Mouse (Mus musculus) stomach, postnatal 0 days (tissue): Measurements from ENCODE around the gene Ppox. TPM values are rescaled to one million over a fixed set of nuclear protein-coding genes. Genes with fewer than 3 reads are reported as not detected.

Experiments used
- ATAC-seq: fragments of 200-750 bp; cut with Nextera tagmentation; 2 replicates; pipeline ENCODE4 v1.8.0; 2017; ENCODE audit not compliant: low FRiP score, low TSS enrichment
- DNase-seq: peaks from one replicate; pipeline ENCODE4 v3.0.0-alpha.2; 2016; ENCODE audit warnings: low spot score
- H3K27ac ChIP-seq: fragments of 300-500 bp; sonication (generic); replicated peaks from 2 replicates; pipeline ENCODE4 v1.5.1; 2014; ENCODE audit warnings: mild to moderate bottlenecking, control low read depth
- H3K27me3 ChIP-seq: fragments of 300-500 bp; sonication (generic); 2 replicates; pipeline ENCODE4 v1.6.1; 2014; ENCODE audit warnings: low read length; ENCODE audit not compliant: control insufficient read depth, insufficient read depth
- H3K36me3 ChIP-seq: fragments of 300-500 bp; sonication (generic); 2 replicates; pipeline ENCODE4 v1.6.1; 2014; ENCODE audit warnings: low read length, mixed read lengths; ENCODE audit not compliant: control insufficient read depth, insufficient read depth
- H3K4me1 ChIP-seq: fragments of 300-500 bp; sonication (generic); replicated peaks from 2 replicates; pipeline ENCODE4 v1.6.1; 2014; ENCODE audit warnings: antibody characterized with exemption; ENCODE audit not compliant: control insufficient read depth, insufficient read depth
- H3K4me2 ChIP-seq: fragments of 300-500 bp; sonication (generic); replicated peaks from 2 replicates; pipeline ENCODE4 v1.6.1; 2014; ENCODE audit warnings: low read depth, mild to moderate bottlenecking, control low read depth, moderate library complexity
- H3K4me3 ChIP-seq: fragments of 300-500 bp; sonication (generic); 2 replicates; pipeline ENCODE4 v1.5.1; 2014; ENCODE audit warnings: low read depth, low read length, control low read depth
- H3K9ac ChIP-seq: fragments of 300-500 bp; sonication (generic); 2 replicates; pipeline ENCODE4 v1.6.1; 2014; ENCODE audit warnings: mild to moderate bottlenecking, low read length, control low read depth, mixed read lengths
- H3K9me3 ChIP-seq: fragments of 300-500 bp; sonication (generic); 2 replicates; pipeline ENCODE4 v1.6.1; 2016; ENCODE audit warnings: low read length; ENCODE audit not compliant: control insufficient read depth
- CTCF ChIP-seq: IDR thresholded peaks from 2 replicates; pipeline ENCODE4 v1.5.1; 2016; ENCODE audit warnings: antibody characterized with exemption, low read depth, mild to moderate bottlenecking, moderate library complexity
- EP300 ChIP-seq: optimal IDR thresholded peaks from 2 replicates; pipeline ENCODE3; 2016; ENCODE audit warnings: antibody characterized with exemption
- WGBS: fragments of 180-500 bp; shearing (Covaris S2); extraction: QIAGEN DNeasy Blood & Tissue Kit; methylation state at CpG from one replicate; pipeline ENCODE4 v1.1.7; 2014; 5-methylcytosine and 5-hydroxymethylcytosine counted together
- polyA plus RNA-seq: library from polyadenylated mRNA; unstranded; fragments of >200 nt; fragmentation: Nextera tagmentation; extraction: Ambion mirVana; gene quantifications from 2 replicates; pipeline ENCODE4 v1.2.1, GENCODE M21; 2015

The Ppox gene
- polyA plus RNA-seq, 1 experiment from 2014 or later: 16.8 TPM

DNA sequence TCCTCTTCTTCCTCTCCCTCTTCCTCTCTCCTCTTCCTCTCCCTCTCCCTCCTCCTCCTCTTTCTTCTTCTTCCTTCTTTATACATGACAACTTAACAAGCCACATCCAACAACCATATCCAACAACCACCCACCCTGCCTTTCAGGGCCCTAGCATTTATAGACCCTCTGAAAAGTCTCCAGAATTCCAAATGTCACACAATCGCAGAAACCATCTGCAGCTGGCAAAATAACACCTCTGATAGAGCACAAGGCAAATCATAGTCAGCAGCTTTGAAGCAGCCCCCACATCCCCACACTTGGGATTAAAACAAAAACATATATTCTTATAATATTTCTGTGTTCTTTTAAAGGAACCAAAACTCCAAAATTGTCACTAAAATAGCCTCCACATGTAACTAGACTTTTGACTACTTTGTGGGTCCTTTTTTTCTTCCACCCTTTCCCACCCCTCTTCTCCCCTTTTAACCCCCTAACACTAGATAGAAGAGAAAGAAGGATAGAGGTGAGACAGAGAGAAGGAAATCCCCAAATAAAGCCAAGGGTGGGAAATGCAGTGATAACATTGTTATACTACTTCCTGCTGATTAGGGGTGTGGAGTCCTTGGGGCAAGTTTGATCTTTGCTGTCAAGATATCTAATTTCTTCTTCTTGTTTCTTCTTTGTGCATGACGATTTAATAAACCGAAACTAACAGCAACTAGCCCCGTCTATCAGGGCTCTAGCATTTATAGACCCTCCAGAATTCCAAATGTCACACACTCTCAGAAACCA lies 14.8 kb downstream of the Ppox start:
- DNase-seq: no peak
- no peak overlapping the region for H3K4me2 ChIP-seq

DNA sequence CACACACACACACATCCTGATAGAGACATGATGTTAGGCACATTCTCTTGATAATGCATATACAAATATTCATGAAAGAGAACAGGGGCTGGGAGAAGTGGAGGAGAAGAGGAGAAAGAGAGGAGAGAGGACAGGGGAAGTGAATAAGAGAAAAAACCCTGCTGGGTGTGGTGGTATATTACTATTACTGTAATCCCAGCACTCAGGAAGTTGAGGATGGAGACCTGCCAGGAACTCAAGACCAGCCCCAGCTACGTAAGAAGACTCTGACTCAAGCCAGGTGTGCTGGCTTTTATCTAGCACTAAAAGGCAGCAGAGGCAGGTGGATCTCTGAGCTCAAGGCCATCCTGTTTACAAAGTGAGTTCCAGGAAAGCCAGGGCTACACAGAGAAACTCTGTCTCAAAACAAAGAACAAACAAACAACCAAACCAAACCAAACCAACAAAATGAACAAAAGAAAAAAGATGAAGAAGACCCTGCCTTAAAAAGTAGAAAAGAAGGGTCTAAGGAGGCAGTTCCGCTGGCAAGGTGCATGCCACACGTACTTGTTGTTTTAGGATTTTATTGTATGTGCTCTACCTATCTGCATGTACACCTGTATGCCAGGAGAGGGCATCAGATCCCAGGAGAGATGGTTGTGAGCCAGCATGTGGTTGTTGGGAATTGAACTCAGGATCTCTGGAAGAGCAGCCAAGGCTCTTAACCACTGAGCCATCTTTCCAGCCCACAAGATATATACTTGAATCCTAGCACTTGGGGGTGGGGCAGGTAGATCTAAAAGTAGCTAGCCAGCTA lies 17.1 kb downstream of the Ppox start:
- 0 out of 2 replicates have a peak, but pooled peaks cover 3% of the 10 kb centered on the region for H3K4me1 ChIP-seq
- no peaks in the 10 kb centered on the region for H3K36me3 ChIP-seq
- H3K4me2 ChIP-seq: no peak overlapping the region
- H3K27ac ChIP-seq: peak overlapping the region; percentile 84
- no peak overlapping the region for H3K9ac ChIP-seq
- 64% methylated on average over 3 of the region's 3 CpGs for WGBS
- no peak overlapping the region for H3K4me3 ChIP-seq
- H3K9me3 ChIP-seq: no peaks in the 10 kb centered on the region
- H3K27me3 ChIP-seq: no peaks in the 10 kb centered on the region
- DNase-seq (no peak), ATAC-seq (peak; percentile 27; the same call in 1 of the 2 replicates)
- TF ChIP-seq EP300: no peak
- peak; percentile 50 for TF ChIP-seq CTCF

More for the DNA sequence above, 14.8 kb downstream of the Ppox start:
- no peaks in the 10 kb centered on the region for H3K36me3 ChIP-seq
- no peak for ATAC-seq
- 0 out of 2 replicates have a peak, but pooled peaks cover 5% of the 10 kb centered on the region for H3K4me1 ChIP-seq
- WGBS: 48% methylated on average over 4 of the region's 4 CpGs
- no peaks in the 10 kb centered on the region for H3K27me3 ChIP-seq
- no peaks in the 10 kb centered on the region for H3K9me3 ChIP-seq
- no peak overlapping the region for H3K27ac ChIP-seq
- TF ChIP-seq CTCF (no peak), EP300 (no peak)
- H3K9ac ChIP-seq: no peak overlapping the region
- no peak overlapping the region for H3K4me3 ChIP-seq

DNA sequence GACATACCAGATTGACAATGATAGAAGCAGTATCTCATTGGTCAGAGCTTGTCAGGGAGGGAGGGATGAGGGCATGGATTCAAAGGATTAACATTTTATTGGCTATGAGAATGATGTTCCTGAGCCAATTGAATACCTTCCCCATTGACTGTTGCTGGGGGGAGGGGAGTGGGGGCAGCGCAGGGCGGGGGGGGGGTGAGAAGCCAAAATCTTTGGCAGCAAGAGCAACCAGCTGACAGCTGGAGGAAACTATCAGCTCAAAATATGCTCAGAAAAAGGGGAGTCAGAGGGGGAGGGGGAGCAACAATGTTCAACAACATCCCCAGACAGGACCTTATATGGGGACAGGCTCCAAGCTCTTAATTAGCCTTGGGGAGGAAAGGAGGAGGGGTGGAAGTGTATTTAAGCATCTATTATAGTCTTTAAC lies 17.8 kb downstream of the Ppox start:
- peak; percentile 55 for DNase-seq
- Histone ChIP-seq H3K4me1 (0 out of 2 replicates have a peak, but pooled peaks cover 3% of the 10 kb centered on the region), H3K9ac (no peak overlapping the region), H3K9me3 (no peaks in the 10 kb centered on the region), H3K4me3 (no peak overlapping the region), H3K4me2 (peak overlapping the region; percentile 40; the same call in 1 of the 2 replicates), H3K27ac (peak overlapping the region; percentile 84), H3K36me3 (no peaks in the 10 kb centered on the region), H3K27me3 (no peaks in the 10 kb centered on the region)
- 0% methylated on average over 2 of the region's 2 CpGs for WGBS
- peak; percentile 82; the same call in 1 of the 2 replicates for ATAC-seq
- TF ChIP-seq EP300 (no peak), CTCF (no peak)

DNA sequence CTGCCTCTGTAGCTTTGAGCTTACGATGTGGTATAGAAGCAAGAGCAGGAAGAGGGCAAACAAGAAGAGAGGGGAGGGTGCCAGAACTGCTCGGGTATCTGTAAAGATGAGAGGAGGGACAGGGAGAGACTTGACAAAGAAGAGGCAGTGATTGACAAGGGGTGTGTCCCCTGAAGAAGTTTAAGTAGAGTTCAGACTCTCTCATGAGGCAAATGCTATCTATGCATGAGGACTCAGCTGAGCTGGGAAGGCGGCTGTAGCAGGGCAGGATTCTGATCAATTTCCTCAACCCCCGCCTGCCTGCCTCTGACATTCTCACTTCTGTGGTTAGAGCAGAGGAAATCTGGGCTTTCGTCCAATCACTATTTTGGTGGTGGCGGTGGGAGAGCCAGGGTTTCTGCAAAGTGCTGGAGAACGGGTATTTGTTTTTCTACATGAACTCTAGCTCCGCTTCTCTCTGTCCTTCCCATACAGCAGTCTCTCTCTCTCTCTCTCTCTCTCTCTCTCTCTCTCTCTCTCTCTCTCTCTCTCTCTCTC lies 18.3 kb downstream of the Ppox start:
- H3K27me3 ChIP-seq: no peaks in the 10 kb centered on the region
- H3K27ac ChIP-seq: peak overlapping the region; percentile 91
- ATAC-seq (peak; percentile 63), DNase-seq (peak; percentile 62)
- H3K36me3 ChIP-seq: no peaks in the 10 kb centered on the region
- H3K4me3 ChIP-seq: no peak overlapping the region; the same call in 1 of the 2 replicates
- WGBS: 0% methylated on average over 8 of the region's 8 CpGs
- no peak for TF ChIP-seq CTCF
- 0 out of 2 replicates have a peak overlapping the region, but pooled peaks have one; percentile 31 for H3K9ac ChIP-seq
- peak overlapping the region; percentile 40 for H3K4me2 ChIP-seq
- no peaks in the 10 kb centered on the region for H3K9me3 ChIP-seq
- H3K4me1 ChIP-seq: 0 out of 2 replicates have a peak, but pooled peaks cover 3% of the 10 kb centered on the region

DNA sequence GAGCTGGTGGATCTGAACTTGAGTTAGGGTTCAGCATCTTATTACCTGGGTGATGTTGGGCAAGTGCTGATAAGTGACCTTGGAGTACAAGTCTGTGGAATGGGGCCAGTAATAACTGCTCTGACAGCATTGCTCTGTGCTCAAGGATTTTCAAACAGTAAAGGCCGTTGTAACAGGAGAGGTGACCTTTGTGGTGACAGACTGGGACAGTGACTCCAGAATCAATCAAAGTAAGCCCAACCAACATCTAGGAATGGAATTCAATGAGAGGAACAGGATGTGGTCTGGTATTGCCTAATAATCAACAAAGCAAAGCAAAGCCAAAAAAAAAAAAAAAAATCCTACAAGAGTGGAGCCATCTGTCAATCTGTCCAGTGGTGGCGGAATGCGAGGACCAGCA lies 20.7 kb downstream of the Ppox start:
- no peaks in the 10 kb centered on the region for H3K36me3 ChIP-seq
- DNase-seq (no peak), ATAC-seq (no peak)
- no peak overlapping the region for H3K4me3 ChIP-seq
- no peak for TF ChIP-seq CTCF
- no peak for TF ChIP-seq EP300
- no peak overlapping the region for H3K9ac ChIP-seq
- H3K27ac ChIP-seq: 0 out of 2 replicates have a peak overlapping the region, but pooled peaks have one; percentile 18
- H3K4me1 ChIP-seq: 0 out of 2 replicates have a peak, but pooled peaks cover 3% of the 10 kb centered on the region
- H3K4me2 ChIP-seq: no peak overlapping the region
- H3K9me3 ChIP-seq: no peaks in the 10 kb centered on the region
- WGBS: 59% methylated on average over 3 of the region's 3 CpGs
- H3K27me3 ChIP-seq: no peaks in the 10 kb centered on the region
